Mouse (Mus musculus) testis, postnatal 14 days (tissue): Measurements from ENCODE around the gene Ddah2.

ENCODE experiments used
- DNase-seq: peaks from one replicate; pipeline ENCODE4 v3.0.0; 2021; ENCODE audit warnings: low spot score

Ddah2 gene

DNA sequence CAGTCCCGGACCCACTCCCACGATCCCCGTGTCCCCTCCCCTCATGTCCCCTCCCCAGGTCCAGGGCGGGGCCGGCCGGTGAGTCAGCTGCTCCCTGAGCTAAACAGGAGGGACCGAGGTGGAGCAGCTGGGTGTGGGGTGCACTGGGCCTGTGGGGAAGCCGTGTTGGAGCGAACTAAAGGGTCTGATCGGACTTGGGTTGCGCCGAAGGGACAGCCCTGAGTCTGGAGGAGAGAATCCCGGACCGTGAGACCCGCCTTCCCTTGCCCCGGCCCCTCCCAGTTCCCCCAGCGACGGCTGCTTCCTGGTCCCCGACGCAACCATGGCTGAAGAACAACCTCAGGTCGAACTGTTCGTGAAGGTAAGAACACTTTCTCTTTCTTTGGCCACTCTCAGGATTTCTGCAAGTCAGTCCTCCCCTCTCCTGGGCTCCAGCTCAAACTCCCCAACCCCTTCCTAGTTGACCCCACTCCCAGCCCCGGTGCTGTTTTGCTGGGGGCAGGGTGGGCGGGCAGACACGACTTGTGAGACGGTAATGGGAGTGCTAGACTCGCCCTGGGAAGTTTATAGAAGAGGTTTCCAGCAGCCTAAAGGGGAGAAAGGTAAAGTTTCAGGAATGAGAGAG lies 8.6 kb upstream of the Ddah2 start:
- DNase-seq: peak; percentile 60

GRCm38 (mm10) chr17:35051156-35052086 lies 7.4 kb upstream of the Ddah2 start:
- DNase-seq: peak; percentile 62

- DNase-seq: no peak
Measured at GRCm38 (mm10) chr17:35052271-35052798, 6.5 kb upstream of the Ddah2 start.

DNA sequence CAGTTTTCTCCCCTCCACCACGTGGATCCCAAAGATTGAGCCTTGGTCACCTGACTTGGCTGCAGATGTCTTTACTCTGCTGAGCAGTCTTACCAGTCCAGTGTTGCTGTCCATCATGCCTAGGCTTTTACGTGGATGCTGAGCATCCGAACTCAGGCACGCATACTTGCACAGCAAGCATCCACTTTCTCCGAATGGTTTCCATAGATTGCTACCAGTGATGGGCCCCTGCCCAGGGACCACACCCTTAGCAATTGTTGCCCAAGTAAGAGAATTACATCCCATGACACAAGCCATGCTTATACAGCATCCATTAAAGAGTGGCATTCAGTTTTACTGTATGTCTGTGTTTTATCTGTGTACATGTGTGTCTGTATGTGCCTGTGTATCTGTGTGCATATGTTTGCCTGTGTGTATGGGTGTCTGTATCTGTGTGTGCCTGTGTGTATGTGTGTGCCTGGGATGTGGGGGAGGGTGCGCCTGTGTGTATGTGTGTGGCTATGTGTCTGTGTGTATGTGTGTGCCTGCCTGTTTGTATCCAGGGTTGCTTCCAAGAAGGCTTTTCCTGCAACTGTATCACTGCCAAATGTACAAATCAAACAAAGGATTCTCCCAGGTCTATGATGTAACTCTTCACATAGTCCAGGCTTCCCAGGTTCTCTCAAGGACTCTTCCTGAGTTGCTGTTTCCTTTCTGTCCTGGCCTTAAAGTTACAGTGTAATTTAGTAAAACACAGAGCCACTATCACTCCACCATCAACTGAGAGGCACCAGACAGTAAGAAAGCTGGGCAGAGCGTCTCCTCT lies 2.9 kb upstream of the Ddah2 start:
- DNase-seq: no peak

- DNase-seq: no peak
Measured at GRCm38 (mm10) chr17:35057090-35057489, 1.7 kb upstream of the Ddah2 start.

DNA sequence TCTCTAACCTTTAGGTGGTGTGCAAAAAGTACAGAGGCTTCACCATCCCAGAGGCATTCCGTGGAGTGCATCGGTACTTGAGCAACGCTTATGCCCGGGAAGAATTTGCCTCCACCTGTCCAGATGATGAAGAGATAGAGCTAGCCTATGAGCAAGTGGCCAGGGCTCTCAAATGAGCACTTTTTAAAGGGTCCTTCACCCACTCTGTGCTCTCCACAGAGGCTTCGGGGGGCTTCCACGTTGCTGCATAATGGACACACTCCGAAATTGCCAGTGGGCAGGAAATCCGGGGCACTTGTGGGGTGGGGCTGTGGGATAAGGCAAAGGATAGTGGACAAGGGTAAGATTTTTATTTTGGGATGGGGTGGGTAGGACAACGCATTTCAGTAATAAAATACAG lies 519 bp upstream of the Ddah2 start:
- DNase-seq: no peak

DNA sequence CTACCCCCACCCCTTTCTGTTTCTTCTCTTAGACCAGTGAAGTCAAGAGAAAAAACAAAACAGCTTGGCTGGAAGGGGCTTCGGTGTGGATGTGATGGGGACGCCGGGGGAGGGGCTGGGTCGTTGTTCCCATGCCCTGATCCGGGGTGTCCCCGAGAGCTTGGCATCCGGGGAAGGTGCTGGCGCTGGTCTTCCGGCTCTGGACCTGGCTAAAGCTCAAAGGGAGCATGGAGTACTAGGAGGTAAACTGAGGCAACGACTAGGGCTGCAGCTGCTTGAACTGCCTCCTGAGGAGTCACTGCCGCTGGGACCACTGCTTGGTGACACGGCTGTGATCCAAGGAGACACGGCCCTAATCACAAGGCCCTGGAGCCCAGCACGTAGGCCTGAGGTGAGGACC lies 1.2 kb downstream of the Ddah2 start:
- no peak for DNase-seq

DNA sequence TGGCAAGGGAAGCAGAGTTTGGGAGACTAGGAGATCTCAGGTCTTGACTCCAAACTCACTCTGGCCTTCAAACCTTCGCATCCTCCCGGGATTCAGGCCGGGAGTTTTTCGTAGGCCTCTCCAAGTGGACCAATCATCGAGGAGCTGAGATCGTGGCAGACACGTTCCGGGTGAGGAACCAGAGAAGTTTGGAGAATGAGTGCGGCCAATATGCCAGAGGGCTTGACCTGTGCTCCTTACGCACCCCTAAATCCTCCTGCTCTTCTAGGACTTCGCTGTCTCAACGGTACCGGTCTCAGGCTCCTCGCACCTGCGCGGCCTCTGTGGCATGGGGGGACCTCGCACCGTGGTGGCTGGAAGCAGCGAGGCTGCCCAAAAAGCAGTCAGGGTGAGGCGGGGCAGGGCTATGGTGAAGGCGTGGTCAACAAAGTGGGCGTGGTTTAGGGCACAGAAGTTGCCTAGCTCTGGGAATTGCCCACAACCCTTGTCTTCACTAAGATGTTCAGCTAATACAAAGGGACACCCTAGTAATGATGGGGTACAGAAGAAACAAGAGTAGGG lies 2.0 kb downstream of the Ddah2 start:
- DNase-seq: no peak

DNA sequence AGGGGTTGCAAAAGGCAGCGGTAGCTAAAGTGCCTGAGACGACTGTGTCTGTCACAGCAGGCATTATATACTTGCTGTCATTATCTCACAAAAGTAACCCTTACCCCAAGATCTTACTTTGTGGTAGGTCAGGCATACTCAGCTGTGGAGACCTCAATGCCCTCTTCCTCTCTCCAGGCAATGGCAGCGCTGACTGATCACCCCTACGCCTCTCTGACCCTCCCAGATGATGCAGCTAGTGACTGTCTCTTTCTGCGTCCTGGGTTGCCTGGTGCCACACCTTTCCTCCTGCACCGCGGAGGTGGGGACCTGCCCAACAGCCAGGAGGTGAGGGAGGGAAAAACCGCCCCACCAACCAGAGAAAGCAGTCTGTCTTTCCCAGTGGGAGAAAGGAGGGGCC lies 2.5 kb downstream of the Ddah2 start:
- no peak for DNase-seq

GRCm38 (mm10) chr17:35063466-35063865 lies 4.6 kb downstream of the Ddah2 start:
- peak; percentile 77 for DNase-seq

GRCm38 (mm10) chr17:35064378-35064877 lies 5.6 kb downstream of the Ddah2 start:
- DNase-seq: no peak

DNA sequence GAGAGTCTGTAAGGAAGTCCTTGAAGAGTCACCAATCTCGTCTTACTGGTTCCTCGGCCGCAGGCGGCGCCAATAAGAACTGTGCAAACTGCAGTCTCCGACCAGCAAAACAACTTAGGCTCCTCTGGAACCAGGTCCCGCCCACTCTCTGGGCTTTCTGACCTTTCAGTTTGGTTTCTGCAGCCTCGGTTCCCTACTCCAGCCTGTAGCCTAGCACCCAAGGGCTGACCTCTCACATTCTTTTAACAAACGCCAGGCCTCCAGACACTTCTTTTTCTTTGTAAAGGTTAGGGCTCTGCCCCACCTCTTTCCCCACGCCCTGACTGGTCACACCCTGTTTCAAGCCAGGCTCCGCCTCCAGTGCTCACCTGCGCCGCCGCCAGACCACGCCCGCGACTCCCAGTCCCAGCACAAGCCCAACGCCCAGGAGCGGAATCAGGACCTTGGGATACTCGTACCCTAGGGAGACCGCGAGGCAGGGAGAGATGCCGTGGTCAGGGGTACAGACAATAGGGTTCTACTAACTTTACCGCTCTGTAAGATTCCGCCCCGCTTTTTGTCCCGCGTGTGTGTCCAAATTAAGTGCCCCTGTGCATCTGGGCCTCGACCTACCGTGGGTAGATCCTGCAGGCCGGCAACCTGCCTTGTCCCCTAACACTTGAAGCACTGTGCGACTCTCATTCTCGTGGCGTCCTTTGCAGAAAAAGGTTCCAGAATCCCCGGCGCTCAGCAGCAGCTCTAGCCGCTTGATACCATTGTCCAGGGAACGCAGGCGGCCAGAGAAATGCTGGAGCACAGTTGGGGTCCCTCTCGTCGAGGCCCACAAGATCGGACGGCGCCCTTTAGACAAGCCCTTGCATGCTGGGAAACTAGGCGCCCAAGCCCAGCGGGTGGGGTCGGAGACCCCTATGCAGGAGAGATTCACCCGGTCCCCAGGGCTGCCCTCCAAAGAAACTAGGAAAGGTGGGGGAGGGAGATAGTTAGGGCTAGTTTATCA lies 6.4 kb downstream of the Ddah2 start, which contains the start of gene Ly6g6c:
Gene Ly6g6c (plus strand): TSS at position 438 of the 997 bp plus-strand sequence.
- peak; percentile 52 for DNase-seq

GRCm38 (mm10) chr17:35066084-35066483 lies 7.2 kb downstream of the Ddah2 start, which contains the start of gene Mpig6b:
Gene Mpig6b (minus strand): TSS chr17:35066184.
- DNase-seq: no peak

- DNase-seq: no peak
Measured at GRCm38 (mm10) chr17:35068213-35068914, 9.5 kb downstream of the Ddah2 start.

- no peak for DNase-seq
Measured at GRCm38 (mm10) chr17:35070556-35071229, 11.9 kb downstream of the Ddah2 start.

DNA sequence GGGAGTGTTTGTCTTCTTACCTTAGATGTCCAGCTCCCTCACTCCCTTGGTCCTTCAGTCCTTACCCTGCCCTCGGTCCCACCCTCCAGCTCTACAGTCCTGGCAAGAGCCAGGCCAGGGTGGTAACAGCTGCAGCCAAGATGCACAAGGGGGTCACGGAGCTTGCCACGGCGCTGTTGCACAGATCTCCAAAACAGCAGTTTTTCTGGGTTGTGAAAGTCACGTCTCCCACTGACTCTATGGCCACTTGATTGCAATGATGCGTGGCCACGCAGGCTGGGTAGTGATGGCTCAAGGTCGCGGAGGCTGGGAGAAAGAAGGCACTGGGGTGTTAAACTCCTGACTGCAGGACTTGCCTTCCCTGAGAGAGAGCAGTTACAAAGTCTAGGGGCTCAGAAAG lies 12.6 kb downstream of the Ddah2 start:
- no peak for DNase-seq

DNA sequence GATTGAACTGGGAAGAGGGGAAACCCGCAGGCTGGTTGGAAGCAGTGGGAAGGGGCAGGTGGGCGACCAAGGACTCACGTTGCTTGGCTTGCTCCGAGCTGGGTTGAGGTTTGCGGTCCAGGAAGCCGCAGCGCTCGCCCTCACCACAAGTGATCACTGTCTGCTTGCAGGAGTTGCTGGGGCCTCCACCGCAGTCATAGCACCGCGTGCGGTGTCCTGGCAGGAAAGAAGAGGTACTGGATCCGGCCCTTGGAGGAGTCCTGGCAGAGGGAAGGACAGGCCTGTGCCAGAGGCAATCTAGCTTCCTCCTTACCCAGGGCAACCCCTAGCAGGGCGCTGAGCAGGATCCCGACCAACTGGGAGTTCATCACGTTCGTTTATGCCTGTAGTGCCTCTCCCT lies 15.3 kb downstream of the Ddah2 start:
- no peak for DNase-seq

DNA sequence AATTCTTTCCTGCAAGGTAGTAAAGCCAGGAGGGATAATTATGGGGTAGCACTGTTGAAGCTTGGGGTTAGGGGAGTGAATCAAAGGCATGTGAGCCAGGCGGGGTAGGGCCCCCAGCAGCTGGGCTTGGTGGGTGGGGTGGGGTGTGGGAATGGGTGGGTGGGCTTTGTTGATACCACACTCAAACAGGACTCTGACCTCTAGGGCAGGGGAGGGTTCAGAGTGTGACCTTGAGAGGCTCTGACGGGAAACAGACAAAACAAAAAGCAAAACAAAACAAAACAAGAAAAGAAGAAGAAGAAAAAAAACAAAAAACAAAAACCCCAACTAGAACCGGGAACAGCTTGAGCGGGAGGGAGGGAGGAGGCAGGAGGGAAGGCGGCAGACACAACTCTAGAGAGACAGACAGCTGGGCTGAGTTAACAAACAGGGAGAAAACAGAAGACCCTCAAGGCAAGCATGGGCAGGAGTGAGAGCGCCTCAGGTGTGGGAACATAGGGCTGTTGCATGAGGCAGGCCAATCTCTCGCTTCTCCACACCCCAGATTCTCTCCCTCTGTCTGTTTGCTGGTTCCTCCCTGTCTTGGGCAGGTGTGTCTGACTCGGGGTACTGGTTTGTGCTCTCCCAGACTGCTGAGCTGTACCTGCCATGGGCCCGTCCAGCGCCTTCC lies 17.8 kb downstream of the Ddah2 start, which contains the start of gene Ly6g6e:
Gene Ly6g6e (plus strand): TSS at position 396 of the 670 bp plus-strand sequence.
- no peak for DNase-seq
